Mouse (Mus musculus) forebrain, embryonic 11.5 days (tissue): ENCODE data around the gene Tspan7. TPM values are rescaled to one million over a fixed set of nuclear protein-coding genes. Genes with fewer than 3 reads are reported as not detected.

Source experiments
- polyA plus RNA-seq: library from polyadenylated mRNA; unstranded; fragments of >200 nt; fragmentation: Nextera tagmentation; extraction: Ambion mirVana; gene quantifications from 2 replicates; pipeline ENCODE4 v1.2.1, GENCODE M21; 2014

Gene Tspan7
- polyA plus RNA-seq, 1 experiment from 2014 or later = 87.0 TPM

Other genes with a start within 250 kb of the Tspan7 start
- gene Otc, start 232.9 kb upstream of the Tspan7 start, polyA plus RNA-seq = not detected in 2 replicates
- gene Mid1ip1, start 229.9 kb downstream of the Tspan7 start, polyA plus RNA-seq = 50.2 and 56.1 TPM in 2 replicates